Mouse (Mus musculus): ENCODE data around the gene Kirrel3. TPM values are rescaled to one million over a fixed set of nuclear protein-coding genes. Genes with fewer than 3 reads are reported as not detected.

The Kirrel3 gene
- polyA plus RNA-seq, 1 experiment from 2014 or later, result 2.2 TPM

GRCm38 (mm10) chr9:35039846-35040245 is 554.2 kb downstream of the Kirrel3 start:
- DNase-seq (ENCODE audit: low spot score), result no peak
- H3K27ac ChIP-seq, result 0 out of 2 replicates have a peak overlapping the region, but pooled peaks have one; percentile 7
- WGBS, result 73% methylated on average over 5 of the region's 5 CpGs
- peaks cover 28% of the 10 kb centered on the region for H3K4me1 ChIP-seq
- 0 out of 2 replicates have a peak, but pooled peaks cover 4% of the 10 kb centered on the region for H3K27me3 ChIP-seq (ENCODE audit: low read depth, poor library complexity, severe bottlenecking)
- H3K4me3 ChIP-seq, result no peak overlapping the region
- no peaks in the 10 kb centered on the region for H3K36me3 ChIP-seq
- no peaks in the 10 kb centered on the region for H3K9me3 ChIP-seq (replicated peaks)

GRCm38 (mm10) chr9:35041493-35041892 is 555.8 kb downstream of the Kirrel3 start:
- H3K4me1 ChIP-seq, result peaks cover 37% of the 10 kb centered on the region
- WGBS, result 76% methylated on average over 5 of the region's 5 CpGs

GRCm38 (mm10) chr9:35043619-35044018 is 557.9 kb downstream of the Kirrel3 start:
- 78% methylated on average over 7 of the region's 7 CpGs for WGBS
- peaks cover 37% of the 10 kb centered on the region for H3K4me1 ChIP-seq

More at GRCm38 (mm10) chr9:35041493-35041892, 555.8 kb downstream of the Kirrel3 start:
- H3K4me3 ChIP-seq, result no peak overlapping the region
- no peaks in the 10 kb centered on the region for H3K9me3 ChIP-seq (replicated peaks)
- no peak overlapping the region for H3K27ac ChIP-seq
- 0 out of 2 replicates have a peak, but pooled peaks cover under 1% of the 10 kb centered on the region for H3K36me3 ChIP-seq
- DNase-seq (ENCODE audit: low spot score), result no peak
- H3K27me3 ChIP-seq (ENCODE audit: low read depth, poor library complexity, severe bottlenecking), result no peaks in the 10 kb centered on the region

GRCm38 (mm10) chr9:35044458-35044857 is 558.8 kb downstream of the Kirrel3 start:
- Histone ChIP-seq H3K4me3 (0 out of 2 replicates have a peak overlapping the region, but pooled peaks have one; percentile 25), H3K4me1 (peaks cover 37% of the 10 kb centered on the region), H3K27me3 (ENCODE audit: low read depth, poor library complexity, severe bottlenecking) (no peaks in the 10 kb centered on the region), H3K36me3 (peaks cover 24% of the 10 kb centered on the region), H3K27ac (peak overlapping the region; percentile 81), H3K9me3 (replicated peaks) (no peaks in the 10 kb centered on the region)
- DNase-seq (ENCODE audit: low spot score), result peak; percentile 74
- 3% methylated on average over 15 of the region's 15 CpGs for whole genome bisulfite sequencing

More at GRCm38 (mm10) chr9:35043619-35044018, 557.9 kb downstream of the Kirrel3 start:
- Histone ChIP-seq H3K4me3 (no peak overlapping the region), H3K9me3 (replicated peaks) (no peaks in the 10 kb centered on the region), H3K36me3 (peaks cover 18% of the 10 kb centered on the region), H3K27ac (peak overlapping the region; percentile 81; the same call in 1 of the 2 replicates), H3K27me3 (ENCODE audit: low read depth, poor library complexity, severe bottlenecking) (no peaks in the 10 kb centered on the region)
- peak; percentile 29 for DNase-seq (ENCODE audit: low spot score)

- no peak overlapping the region for H3K4me3 ChIP-seq
- peak; percentile 40 for DNase-seq (ENCODE audit: low spot score)
- no peaks in the 10 kb centered on the region for H3K9me3 ChIP-seq (replicated peaks)
- no peaks in the 10 kb centered on the region for H3K27me3 ChIP-seq (ENCODE audit: low read depth, poor library complexity, severe bottlenecking)
- 70% methylated on average over 11 of the region's 11 CpGs for WGBS
- H3K36me3 ChIP-seq, result peaks cover 30% of the 10 kb centered on the region
- peaks cover 37% of the 10 kb centered on the region for H3K4me1 ChIP-seq
- peak overlapping the region; percentile 81 for H3K27ac ChIP-seq
Observed at GRCm38 (mm10) chr9:35045031-35045531, 559.4 kb downstream of the Kirrel3 start.

- peaks cover 35% of the 10 kb centered on the region for H3K36me3 ChIP-seq
- H3K27ac ChIP-seq, result no peak overlapping the region
- 85% methylated on average over 2 of the region's 2 CpGs for WGBS
- H3K4me3 ChIP-seq, result no peak overlapping the region
- H3K9me3 ChIP-seq (replicated peaks), result no peaks in the 10 kb centered on the region
- peak; percentile 29 for DNase-seq (ENCODE audit: low spot score)
- H3K4me1 ChIP-seq, result peaks cover 37% of the 10 kb centered on the region
- H3K27me3 ChIP-seq (ENCODE audit: low read depth, poor library complexity, severe bottlenecking), result no peaks in the 10 kb centered on the region
Observed at GRCm38 (mm10) chr9:35045756-35046155, 560.1 kb downstream of the Kirrel3 start.

GRCm38 (mm10) chr9:35048449-35048848 is 562.8 kb downstream of the Kirrel3 start:
- Histone ChIP-seq H3K27ac (no peak overlapping the region), H3K4me1 (peaks cover 30% of the 10 kb centered on the region), H3K36me3 (peaks cover 58% of the 10 kb centered on the region), H3K27me3 (ENCODE audit: low read depth, poor library complexity, severe bottlenecking) (no peaks in the 10 kb centered on the region), H3K4me3 (no peak overlapping the region), H3K9me3 (replicated peaks) (no peaks in the 10 kb centered on the region)
- 86% methylated on average over 6 of the region's 6 CpGs for WGBS
- peak; percentile 23 for DNase-seq (ENCODE audit: low spot score)

GRCm38 (mm10) chr9:35049891-35050527 is 564.3 kb downstream of the Kirrel3 start:
- Histone ChIP-seq H3K4me1 (peaks cover 15% of the 10 kb centered on the region), H3K27ac (no peak overlapping the region), H3K27me3 (ENCODE audit: low read depth, poor library complexity, severe bottlenecking) (no peaks in the 10 kb centered on the region), H3K4me3 (no peak overlapping the region), H3K9me3 (replicated peaks) (no peaks in the 10 kb centered on the region), H3K36me3 (peaks cover 68% of the 10 kb centered on the region)
- WGBS, result 84% methylated on average over 3 of the region's 3 CpGs
- no peak for DNase-seq (ENCODE audit: low spot score)

GRCm38 (mm10) chr9:35050701-35051454 is 565.2 kb downstream of the Kirrel3 start:
- WGBS, result 95% methylated on average over 6 of the region's 6 CpGs
- DNase-seq (ENCODE audit: low spot score), result peak; percentile 21
- H3K4me3 ChIP-seq, result no peak overlapping the region
- no peaks in the 10 kb centered on the region for H3K9me3 ChIP-seq (replicated peaks)
- no peak overlapping the region for H3K27ac ChIP-seq
- H3K27me3 ChIP-seq (ENCODE audit: low read depth, poor library complexity, severe bottlenecking), result no peaks in the 10 kb centered on the region
- H3K36me3 ChIP-seq, result peaks cover 68% of the 10 kb centered on the region
- peaks cover 6% of the 10 kb centered on the region for H3K4me1 ChIP-seq

- Histone ChIP-seq H3K4me1 (no peaks in the 10 kb centered on the region), H3K4me3 (no peak overlapping the region), H3K9me3 (replicated peaks) (no peaks in the 10 kb centered on the region), H3K27ac (no peak overlapping the region), H3K27me3 (ENCODE audit: low read depth, poor library complexity, severe bottlenecking) (no peaks in the 10 kb centered on the region), H3K36me3 (peaks cover 66% of the 10 kb centered on the region)
- DNase-seq (ENCODE audit: low spot score), result peak; percentile 9
- WGBS, result 92% methylated on average over 4 of the region's 4 CpGs
Observed at GRCm38 (mm10) chr9:35051666-35052065, 566.0 kb downstream of the Kirrel3 start.

- Histone ChIP-seq H3K4me3 (no peak overlapping the region), H3K27ac (no peak overlapping the region), H3K27me3 (ENCODE audit: low read depth, poor library complexity, severe bottlenecking) (no peaks in the 10 kb centered on the region), H3K36me3 (peaks cover 56% of the 10 kb centered on the region), H3K4me1 (no peaks in the 10 kb centered on the region), H3K9me3 (replicated peaks) (no peaks in the 10 kb centered on the region)
- 94% methylated on average over 4 of the region's 4 CpGs for WGBS
- DNase-seq (ENCODE audit: low spot score), result peak; percentile 20
Observed at GRCm38 (mm10) chr9:35052671-35053070, 567.0 kb downstream of the Kirrel3 start.

- no peaks in the 10 kb centered on the region for H3K27me3 ChIP-seq (ENCODE audit: low read depth, poor library complexity, severe bottlenecking)
- WGBS, result 96% methylated on average over 16 of the region's 16 CpGs
- H3K36me3 ChIP-seq, result peaks cover 52% of the 10 kb centered on the region
- no peaks in the 10 kb centered on the region for H3K4me1 ChIP-seq
- no peak overlapping the region for H3K4me3 ChIP-seq
- peak; percentile 10 for DNase-seq (ENCODE audit: low spot score)
- H3K9me3 ChIP-seq (replicated peaks), result no peaks in the 10 kb centered on the region
- H3K27ac ChIP-seq, result no peak overlapping the region
Observed at GRCm38 (mm10) chr9:35053081-35053480, 567.4 kb downstream of the Kirrel3 start.

GRCm38 (mm10) chr9:35053669-35054068 is 568.0 kb downstream of the Kirrel3 start:
- Histone ChIP-seq H3K27ac (no peak overlapping the region), H3K9me3 (replicated peaks) (no peaks in the 10 kb centered on the region), H3K27me3 (ENCODE audit: low read depth, poor library complexity, severe bottlenecking) (no peaks in the 10 kb centered on the region), H3K4me1 (no peaks in the 10 kb centered on the region), H3K36me3 (peaks cover 50% of the 10 kb centered on the region), H3K4me3 (no peak overlapping the region)
- WGBS, result 88% methylated on average over 3 of the region's 3 CpGs
- peak; percentile 26 for DNase-seq (ENCODE audit: low spot score)
